Mouse (Mus musculus) liver, embryonic 13.5 days (tissue): ENCODE results near the gene Ccdc149. TPM values are rescaled to one million over a fixed set of nuclear protein-coding genes. Genes with fewer than 3 reads are reported as not detected.

ENCODE experiments used
- ATAC-seq: fragments of 200-750 bp; cut with Nextera tagmentation; 2 replicates; pipeline ENCODE4 v1.8.0; 2017; ENCODE audit warnings: low read depth, mild to moderate bottlenecking, moderate number of reproducible peaks, moderate library complexity
- DNase-seq: peaks from one replicate; pipeline ENCODE4 v3.0.0; 2022
- H3K27ac ChIP-seq: fragments of 300-500 bp; sonication (generic); 2 replicates; pipeline ENCODE4 v1.5.1; 2015; ENCODE audit warnings: moderate library complexity, mild to moderate bottlenecking, inconsistent platforms
- H3K27me3 ChIP-seq: fragments of 300-500 bp; sonication (generic); 2 replicates; pipeline ENCODE4 v1.6.1; 2015; ENCODE audit warnings: mild to moderate bottlenecking, inconsistent platforms
- H3K36me3 ChIP-seq: fragments of 300-500 bp; sonication (generic); 2 replicates; pipeline ENCODE4 v1.6.1; 2015; ENCODE audit warnings: mild to moderate bottlenecking, inconsistent platforms
- H3K4me1 ChIP-seq: fragments of 300-500 bp; sonication (generic); replicated peaks from 2 replicates; pipeline ENCODE4 v1.6.1; 2015; ENCODE audit warnings: inconsistent platforms
- H3K4me2 ChIP-seq: fragments of 300-500 bp; sonication (generic); 2 replicates; pipeline ENCODE4 v1.6.1; 2015; ENCODE audit warnings: inconsistent platforms, mild to moderate bottlenecking, moderate library complexity
- H3K4me3 ChIP-seq: fragments of 300-500 bp; sonication (generic); replicated peaks from 2 replicates; pipeline ENCODE4 v1.5.1; 2015; ENCODE audit warnings: mild to moderate bottlenecking, inconsistent platforms
- H3K9ac ChIP-seq: fragments of 300-500 bp; sonication (generic); 2 replicates; pipeline ENCODE4 v1.6.1; 2015; ENCODE audit warnings: mild to moderate bottlenecking, inconsistent platforms
- H3K9me3 ChIP-seq: fragments of 300-500 bp; sonication (generic); replicated peaks from 2 replicates; pipeline ENCODE4 v1.6.1; 2016; ENCODE audit warnings: inconsistent platforms
- WGBS: fragments of 180-500 bp; shearing (Covaris S2); methylation state at CpG from one replicate; pipeline ENCODE4 v1.1.7; 2015; ENCODE audit not compliant: insufficient replicate concordance; 5-methylcytosine and 5-hydroxymethylcytosine counted together
- polyA plus RNA-seq: library from polyadenylated mRNA; unstranded; fragments of >200 nt; fragmentation: Nextera tagmentation; extraction: Ambion mirVana; gene quantifications from 2 replicates; pipeline ENCODE4 v1.2.1, GENCODE M21; 2015

Gene Ccdc149
- polyA plus RNA-seq, 1 experiment from 2014 or later, result 0.62 TPM

- Histone ChIP-seq H3K9ac (no peak overlapping the region), H3K36me3 (no peaks in the 10 kb centered on the region), H3K27ac (no peak overlapping the region), H3K4me2 (no peak overlapping the region), H3K9me3 (no peaks in the 10 kb centered on the region), H3K4me1 (no peaks in the 10 kb centered on the region), H3K4me3 (no peak overlapping the region), H3K27me3 (no peaks in the 10 kb centered on the region)
- DNase-seq (no peak), ATAC-seq (no peak)
- WGBS, result 49% methylated on average over 13 of the region's 13 CpGs
Observed at GRCm38 (mm10) chr5:52487559-52488430, 16.5 kb upstream of the Ccdc149 start.

- H3K4me2 ChIP-seq, result peak overlapping the region; percentile 58
- peaks cover 9% of the 10 kb centered on the region; the same call in 1 of the 2 replicates for H3K9me3 ChIP-seq
- 8% methylated on average over 7 of the region's 7 CpGs for WGBS
- H3K27ac ChIP-seq, result peak overlapping the region; percentile 50
- peak overlapping the region; percentile 39; the same call in 1 of the 2 replicates for H3K4me3 ChIP-seq
- H3K4me1 ChIP-seq, result no peaks in the 10 kb centered on the region
- peaks cover 4% of the 10 kb centered on the region for H3K27me3 ChIP-seq
- no peak for DNase-seq
- H3K36me3 ChIP-seq, result no peaks in the 10 kb centered on the region
- no peak for ATAC-seq
- H3K9ac ChIP-seq, result no peak overlapping the region
Observed at GRCm38 (mm10) chr5:52476826-52477225, 5.5 kb upstream of the Ccdc149 start.

GRCm38 (mm10) chr5:52476292-52476701 is 5.0 kb upstream of the Ccdc149 start:
- H3K27ac ChIP-seq, result peak overlapping the region; percentile 50
- H3K4me3 ChIP-seq, result peak overlapping the region; percentile 39
- H3K9me3 ChIP-seq, result peaks cover 9% of the 10 kb centered on the region; the same call in 1 of the 2 replicates
- 0 out of 2 replicates have a peak, but pooled peaks cover 3% of the 10 kb centered on the region for H3K4me1 ChIP-seq
- H3K27me3 ChIP-seq, result peaks cover 9% of the 10 kb centered on the region
- ATAC-seq, result peak; percentile 82
- no peaks in the 10 kb centered on the region for H3K36me3 ChIP-seq
- WGBS, result under 1% methylated on average over 23 of the region's 23 CpGs
- peak; percentile 35 for DNase-seq
- peak overlapping the region; percentile 58 for H3K4me2 ChIP-seq
- no peak overlapping the region for H3K9ac ChIP-seq

DNA sequence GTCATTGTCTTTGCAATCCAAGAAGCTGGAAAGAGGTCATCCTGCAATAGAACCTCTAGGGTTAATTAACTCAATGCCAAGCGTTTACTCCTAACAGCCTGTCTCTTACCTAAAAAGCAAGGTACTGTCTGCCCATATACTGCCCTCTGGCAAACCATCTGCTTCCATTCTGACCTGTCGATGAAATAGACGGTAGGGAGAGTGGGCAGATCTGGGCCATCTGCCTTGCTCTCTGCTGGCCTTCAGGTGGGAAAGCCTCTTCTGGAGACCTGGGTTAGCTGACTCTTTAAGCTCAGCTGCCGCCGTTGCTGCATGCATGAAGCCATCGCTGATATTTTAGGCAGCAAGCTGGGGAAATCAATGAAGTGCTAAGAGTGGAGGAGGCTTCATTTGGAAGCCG is 2.7 kb upstream of the Ccdc149 start:
- no peak for DNase-seq
- no peak for ATAC-seq
- WGBS, result 74% methylated on average over 7 of the region's 7 CpGs

GRCm38 (mm10) chr5:52470551-52470950 is 770 bp downstream of the Ccdc149 start:
- no peak overlapping the region for H3K27ac ChIP-seq
- peak overlapping the region; percentile 67 for H3K4me2 ChIP-seq
- H3K9ac ChIP-seq, result no peak overlapping the region
- no peaks in the 10 kb centered on the region for H3K36me3 ChIP-seq
- peak overlapping the region; percentile 59; the same call in 1 of the 2 replicates for H3K4me3 ChIP-seq
- 0 out of 2 replicates have a peak, but pooled peaks cover 6% of the 10 kb centered on the region for H3K4me1 ChIP-seq
- ATAC-seq (peak; percentile 12; the same call in 1 of the 2 replicates), DNase-seq (no peak)
- H3K27me3 ChIP-seq, result peaks cover 23% of the 10 kb centered on the region
- no peaks in the 10 kb centered on the region for H3K9me3 ChIP-seq
- 44% methylated on average over 5 of the region's 5 CpGs for WGBS

More for the DNA sequence above, 2.7 kb upstream of the Ccdc149 start:
- H3K36me3 ChIP-seq, result no peaks in the 10 kb centered on the region
- H3K4me1 ChIP-seq, result 0 out of 2 replicates have a peak, but pooled peaks cover 6% of the 10 kb centered on the region
- H3K9me3 ChIP-seq, result peaks cover 9% of the 10 kb centered on the region; the same call in 1 of the 2 replicates
- H3K9ac ChIP-seq, result no peak overlapping the region
- no peak overlapping the region for H3K4me2 ChIP-seq
- no peak overlapping the region for H3K27ac ChIP-seq
- no peak overlapping the region for H3K4me3 ChIP-seq
- H3K27me3 ChIP-seq, result peaks cover 23% of the 10 kb centered on the region

GRCm38 (mm10) chr5:52467841-52468240 is 3.5 kb downstream of the Ccdc149 start:
- Histone ChIP-seq H3K27me3 (peaks cover 23% of the 10 kb centered on the region), H3K27ac (no peak overlapping the region), H3K36me3 (no peaks in the 10 kb centered on the region), H3K4me1 (0 out of 2 replicates have a peak, but pooled peaks cover 6% of the 10 kb centered on the region), H3K4me2 (no peak overlapping the region), H3K9me3 (no peaks in the 10 kb centered on the region), H3K9ac (no peak overlapping the region), H3K4me3 (no peak overlapping the region)
- WGBS, result 57% methylated on average over 3 of the region's 3 CpGs
- no peak for DNase-seq
- no peak for ATAC-seq

GRCm38 (mm10) chr5:52462447-52462846 is 8.9 kb downstream of the Ccdc149 start:
- no peaks in the 10 kb centered on the region for H3K36me3 ChIP-seq
- ATAC-seq, result no peak
- no peak overlapping the region for H3K4me2 ChIP-seq
- no peak for DNase-seq
- no peaks in the 10 kb centered on the region for H3K9me3 ChIP-seq
- no peak overlapping the region for H3K27ac ChIP-seq
- no peak overlapping the region for H3K4me3 ChIP-seq
- H3K4me1 ChIP-seq, result no peaks in the 10 kb centered on the region
- no peak overlapping the region for H3K9ac ChIP-seq
- no peaks in the 10 kb centered on the region for H3K27me3 ChIP-seq
- WGBS, result 43% methylated on average over 2 of the region's 2 CpGs

DNA sequence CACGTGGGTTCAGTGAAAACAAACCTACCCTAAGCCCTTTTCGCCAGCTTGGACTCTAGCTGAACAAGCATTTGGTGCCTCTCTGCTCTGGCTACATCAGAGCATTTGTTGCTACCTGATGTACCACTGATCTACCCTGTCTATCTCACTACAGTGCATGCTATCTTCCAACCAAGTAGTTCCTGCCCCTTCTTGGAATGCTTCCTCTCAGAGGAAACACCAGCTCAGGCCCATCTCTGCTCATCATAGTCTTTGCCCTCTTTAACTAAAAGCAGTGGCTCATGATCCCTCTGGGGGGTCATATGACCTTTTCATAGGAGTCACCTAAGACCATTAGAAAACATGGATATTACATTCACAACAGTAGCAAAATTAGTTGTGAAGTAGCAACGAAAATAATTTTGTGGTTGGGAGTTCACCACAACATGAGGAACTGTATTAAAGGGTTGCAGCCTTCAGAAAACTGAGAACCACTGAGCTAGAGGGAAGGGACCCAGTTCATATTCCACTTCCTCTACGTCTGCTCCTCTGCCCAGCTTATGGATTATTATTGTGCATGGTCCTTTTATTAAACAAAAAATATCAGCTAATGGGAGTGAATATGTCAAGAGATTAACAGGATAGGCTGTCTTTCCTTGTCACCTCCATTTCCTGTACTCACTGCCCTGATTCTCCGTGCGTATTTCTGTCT is 9.7 kb downstream of the Ccdc149 start:
- 33% methylated on average over 6 of the region's 6 CpGs for WGBS
- no peaks in the 10 kb centered on the region for H3K4me1 ChIP-seq
- H3K27ac ChIP-seq, result no peak overlapping the region
- no peak for DNase-seq
- H3K4me2 ChIP-seq, result no peak overlapping the region
- H3K9me3 ChIP-seq, result no peaks in the 10 kb centered on the region
- no peak for ATAC-seq
- H3K4me3 ChIP-seq, result no peak overlapping the region
- no peak overlapping the region for H3K9ac ChIP-seq
- H3K36me3 ChIP-seq, result no peaks in the 10 kb centered on the region
- no peaks in the 10 kb centered on the region for H3K27me3 ChIP-seq

DNA sequence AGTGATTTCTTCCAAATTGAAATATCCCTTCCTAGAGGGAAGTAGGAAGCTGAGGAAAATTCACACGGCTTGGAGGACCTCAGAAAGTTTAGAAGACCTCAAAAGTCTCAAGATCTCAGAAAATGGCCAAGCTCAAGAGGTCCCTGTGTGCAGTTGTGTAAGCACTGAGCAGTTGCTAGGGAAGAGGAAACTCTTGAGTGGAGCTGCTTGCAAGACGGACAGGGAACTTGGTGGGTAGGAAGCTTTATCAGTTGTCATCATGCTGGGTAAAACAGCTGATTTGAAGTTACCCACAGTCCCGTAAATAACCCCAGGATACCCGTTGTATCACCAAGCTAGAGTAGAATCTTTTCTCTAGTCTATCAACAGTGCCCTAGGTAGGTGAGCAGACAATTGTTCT is 12.0 kb downstream of the Ccdc149 start:
- H3K4me1 ChIP-seq, result no peaks in the 10 kb centered on the region
- DNase-seq, result no peak
- H3K27ac ChIP-seq, result no peak overlapping the region
- 26% methylated on average over 4 of the region's 4 CpGs for WGBS
- H3K36me3 ChIP-seq, result no peaks in the 10 kb centered on the region
- no peaks in the 10 kb centered on the region for H3K9me3 ChIP-seq
- H3K27me3 ChIP-seq, result no peaks in the 10 kb centered on the region
- ATAC-seq, result no peak
- no peak overlapping the region for H3K9ac ChIP-seq
- no peak overlapping the region for H3K4me2 ChIP-seq
- H3K4me3 ChIP-seq, result no peak overlapping the region

GRCm38 (mm10) chr5:52457154-52457553 is 14.2 kb downstream of the Ccdc149 start:
- no peaks in the 10 kb centered on the region for H3K27me3 ChIP-seq
- H3K9ac ChIP-seq, result no peak overlapping the region
- DNase-seq (no peak), ATAC-seq (no peak)
- no peaks in the 10 kb centered on the region for H3K4me1 ChIP-seq
- WGBS, result 54% methylated on average over 6 of the region's 6 CpGs
- H3K27ac ChIP-seq, result no peak overlapping the region
- no peaks in the 10 kb centered on the region for H3K9me3 ChIP-seq
- H3K36me3 ChIP-seq, result no peaks in the 10 kb centered on the region
- no peak overlapping the region for H3K4me2 ChIP-seq
- no peak overlapping the region for H3K4me3 ChIP-seq

DNA sequence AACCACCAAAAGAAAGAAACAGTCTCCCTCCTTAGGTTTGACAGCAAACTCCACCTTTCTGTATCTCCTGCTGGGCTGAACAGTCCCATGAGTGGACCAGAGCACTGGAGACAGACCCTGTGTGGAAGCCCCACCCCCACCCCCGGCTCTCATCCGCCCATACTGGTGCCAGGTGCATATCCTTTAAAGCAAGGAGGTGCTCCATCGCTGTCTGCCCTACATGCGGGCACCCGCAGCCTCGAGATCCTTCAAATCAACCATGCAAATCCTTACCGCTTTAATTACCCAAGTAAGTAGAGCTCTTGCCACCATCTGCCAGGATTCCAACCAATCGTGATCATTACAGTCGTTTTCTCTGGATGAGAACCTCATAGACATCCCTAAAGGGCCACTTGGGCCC is 20.5 kb downstream of the Ccdc149 start:
- no peak overlapping the region for H3K4me2 ChIP-seq
- ATAC-seq (no peak), DNase-seq (no peak)
- no peaks in the 10 kb centered on the region for H3K36me3 ChIP-seq
- H3K4me1 ChIP-seq, result no peaks in the 10 kb centered on the region
- no peak overlapping the region for H3K9ac ChIP-seq
- H3K27ac ChIP-seq, result no peak overlapping the region
- no peaks in the 10 kb centered on the region for H3K27me3 ChIP-seq
- no peak overlapping the region for H3K4me3 ChIP-seq
- no peaks in the 10 kb centered on the region for H3K9me3 ChIP-seq
- whole genome bisulfite sequencing, result 70% methylated on average over 9 of the region's 9 CpGs
